Mouse (Mus musculus) left cerebral cortex, postnatal 10 days (tissue): ENCODE results near the gene Pnkp. TPM values are rescaled to one million over a fixed set of nuclear protein-coding genes. Genes with fewer than 3 reads are reported as not detected.

Experiments used
- DNase-seq, 2 experiments: peaks; one replicate each; pipeline ENCODE4 v3.0.0; 2021 to 2022; ENCODE audit warnings: low spot score in 2 of 2, mixed read lengths in 1 of 2; ENCODE audit errors: extremely low spot score in 1 of 2
- intact Hi-C: fragments of 180-260 bp; cut with DNase I; formaldehyde crosslinking; loops from one replicate; pipeline ENCODE4 v1.15.1; 2025
- total RNA-seq, 2 experiments: library from RNA; stranded (reverse); gene quantifications; 2 replicates each; pipeline ENCODE4 v1.2.3; 2021

Pnkp gene
- total RNA-seq, result 10 to 100 TPM; 28.1 to 31.1 TPM

DNA sequence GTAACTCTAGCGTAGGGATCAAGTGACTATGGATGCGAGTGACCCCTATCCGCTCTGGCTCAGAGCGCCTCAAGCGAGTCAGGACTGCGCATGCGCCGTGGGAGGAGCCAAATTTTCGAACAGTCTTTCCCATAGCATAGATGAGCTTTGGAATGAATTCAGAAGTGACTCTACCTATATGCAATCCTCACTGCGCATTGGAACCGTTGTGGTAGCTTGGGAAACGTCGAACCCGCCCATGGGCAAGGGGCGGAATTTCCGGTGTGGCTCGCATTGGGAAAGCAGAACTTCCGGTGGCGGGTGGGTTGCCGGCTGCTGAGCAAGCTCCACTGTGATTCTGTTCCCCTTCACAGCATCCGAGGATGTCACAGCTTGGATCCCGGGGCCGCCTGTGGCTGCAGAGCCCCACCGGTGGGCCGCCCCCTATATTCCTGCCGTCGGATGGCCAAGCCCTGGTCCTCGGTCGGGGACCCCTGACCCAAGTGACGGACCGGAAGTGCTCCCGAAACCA is at the start of gene Pnkp:
Pnkp (plus strand) TSS at position 98 of the 511 bp plus-strand sequence.
- intact Hi-C loops, result no loop called here
- DNase-seq, result peak; percentile 92

DNA sequence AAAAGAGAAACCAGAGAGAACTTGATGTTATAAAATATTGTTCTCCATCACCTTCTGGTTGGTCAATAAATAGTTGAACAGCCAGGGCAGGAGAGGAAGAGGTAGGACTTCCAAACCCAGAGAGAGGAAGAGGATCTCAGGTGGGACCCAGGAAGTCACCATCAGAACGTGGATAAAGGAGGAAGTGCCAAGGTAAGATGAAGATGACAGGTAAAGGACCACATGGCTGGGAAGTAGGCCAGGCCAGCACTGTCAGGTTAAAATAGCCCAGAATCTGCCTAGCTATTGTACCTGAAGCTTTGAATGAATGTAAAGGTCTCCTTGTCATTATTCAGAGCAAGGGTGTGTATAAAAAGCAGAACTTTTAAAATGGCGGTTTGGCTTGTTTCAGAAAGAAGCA is 48.0 kb upstream of the Pnkp start:
- no peak for DNase-seq
- intact Hi-C loops, result no loop called here

DNA sequence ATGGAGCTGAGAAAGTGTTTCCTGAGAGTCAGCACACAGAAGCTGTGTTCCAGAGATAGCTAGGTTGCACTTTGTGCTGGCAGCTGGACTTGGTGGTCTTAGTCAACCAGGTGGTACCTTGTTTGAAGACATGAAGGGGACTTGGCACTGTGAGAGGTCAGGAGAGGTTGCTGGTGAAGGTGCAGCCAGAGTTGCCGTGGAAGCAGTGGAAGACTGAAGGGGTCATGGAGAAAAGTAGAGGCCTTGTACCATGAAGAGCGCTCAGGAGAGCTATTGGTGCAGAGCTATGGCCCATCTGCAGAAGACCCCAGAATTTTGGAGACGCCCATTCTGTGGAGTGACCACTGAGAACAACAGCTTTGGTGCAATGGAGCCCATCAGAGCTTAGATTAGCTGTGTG is 47.5 kb upstream of the Pnkp start:
- intact Hi-C loops, result no loop called here
- DNase-seq, result no peak

DNA sequence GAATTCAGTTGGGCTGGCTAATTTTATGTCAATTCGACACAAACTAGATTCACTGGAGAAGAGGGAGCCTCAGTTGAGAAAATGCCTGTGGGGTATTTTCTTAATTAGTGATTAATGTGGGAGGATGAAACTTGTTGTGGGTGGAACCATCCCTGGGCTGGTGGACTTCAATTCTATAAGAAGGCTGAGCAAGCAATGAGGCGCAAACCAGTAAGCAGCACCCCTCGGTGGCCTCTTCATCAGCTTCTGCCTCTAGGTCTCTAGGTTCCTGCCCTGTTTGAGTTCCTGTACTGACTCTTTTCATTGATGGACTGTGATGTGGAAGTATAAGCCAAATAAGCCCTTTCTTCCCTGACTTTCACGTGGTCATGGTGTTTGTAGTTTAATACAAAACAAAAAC is 46.6 kb upstream of the Pnkp start:
- intact Hi-C loops, result no loop called here

DNA sequence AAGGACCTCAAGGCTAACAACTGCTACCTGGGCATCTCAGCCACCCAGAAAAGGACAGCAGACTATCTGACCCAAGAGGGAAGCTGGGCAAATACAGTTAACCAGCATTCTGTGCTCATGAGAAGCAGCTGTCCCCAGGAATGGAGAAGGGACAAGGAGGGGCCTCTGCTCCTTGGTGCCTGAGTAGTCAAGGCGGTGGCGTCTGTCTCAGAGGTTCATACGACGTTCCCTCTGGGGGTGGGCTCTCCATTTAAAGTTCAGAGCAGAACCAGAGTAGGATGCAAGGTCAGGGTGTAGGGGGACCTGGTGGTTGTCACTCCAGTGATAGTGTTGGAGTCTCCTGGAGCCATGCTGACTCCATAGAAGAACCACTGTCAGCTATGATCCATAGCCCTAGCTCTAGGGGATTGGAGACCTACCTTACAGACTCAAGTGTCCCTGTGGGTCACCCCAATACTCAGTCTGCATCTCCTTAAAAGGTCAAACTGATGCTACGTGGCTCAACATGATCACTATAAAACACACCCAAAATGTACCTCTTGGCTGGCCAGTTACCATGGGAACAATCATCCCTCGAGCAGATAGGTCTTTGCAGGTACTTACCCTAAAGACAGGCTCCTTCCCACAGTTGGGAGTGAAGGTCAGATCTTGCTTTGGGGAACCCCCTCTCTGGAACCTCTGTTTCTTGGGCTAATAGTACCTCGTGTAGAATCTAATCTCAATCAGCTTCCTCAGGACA is 46.0 kb upstream of the Pnkp start:
- peak in 1 of 2 experiments; percentile 14 for DNase-seq
- intact Hi-C loops, result no loop called here

More for the DNA sequence above, 46.6 kb upstream of the Pnkp start:
- DNase-seq, result peak in 1 of 2 experiments; percentile 3

DNA sequence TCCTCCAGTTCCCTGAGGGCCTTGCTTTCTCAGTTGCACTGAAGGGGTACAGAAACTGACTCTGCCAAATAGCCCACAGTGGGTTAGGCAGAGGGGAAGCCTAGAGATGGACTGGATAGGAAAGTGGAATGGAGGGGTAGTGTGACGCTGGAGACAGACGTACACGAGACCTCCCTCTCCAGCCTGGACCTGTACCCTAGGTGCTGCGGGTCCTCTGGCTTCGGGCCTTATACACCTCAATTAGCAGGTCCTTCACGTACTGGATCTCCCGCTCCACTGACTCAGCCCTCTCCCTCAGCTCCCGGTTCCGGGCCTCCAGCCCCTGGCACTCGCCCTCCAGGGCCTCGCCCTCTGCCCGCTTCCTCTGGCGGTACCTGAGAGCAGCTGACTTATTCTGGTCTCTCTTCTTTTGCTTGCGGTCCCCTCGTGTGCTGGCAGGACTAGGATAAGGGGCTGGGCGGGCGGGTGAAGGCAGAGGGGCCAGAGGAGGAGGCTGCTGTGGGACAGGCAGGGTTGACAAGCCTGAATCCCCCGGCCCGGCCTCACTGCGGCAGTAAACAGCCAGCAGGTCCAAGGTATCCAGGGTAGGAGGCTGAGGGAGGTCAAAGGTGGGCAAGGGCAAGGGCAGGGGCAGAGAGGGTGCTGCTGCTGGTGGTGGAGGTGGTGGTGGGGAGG is 44.2 kb upstream of the Pnkp start:
- intact Hi-C loops, result no loop called here

DNA sequence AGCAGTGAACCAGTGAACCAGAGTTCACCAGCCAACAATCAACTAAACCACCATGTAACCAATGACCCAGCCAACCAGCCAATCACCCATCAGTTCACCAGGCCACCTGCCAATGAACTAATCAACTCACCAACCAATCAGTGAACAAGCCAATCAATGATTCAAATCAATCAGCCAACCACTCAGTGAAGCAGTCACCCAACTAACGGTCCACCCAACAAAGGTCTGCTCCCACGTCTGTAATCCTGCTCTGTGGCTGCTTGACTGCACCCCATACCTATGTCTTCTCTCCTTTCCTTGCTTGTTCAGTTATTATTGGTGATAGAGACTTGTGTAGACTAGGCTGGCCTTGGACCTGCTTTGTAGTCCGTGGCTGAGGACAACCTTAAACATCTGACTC is 43.0 kb upstream of the Pnkp start:
- DNase-seq, result peak in 1 of 2 experiments; percentile 11
- intact Hi-C loops, result no loop called here

More for the DNA sequence above, 44.2 kb upstream of the Pnkp start:
- DNase-seq, result peak in 1 of 2 experiments; percentile 37

DNA sequence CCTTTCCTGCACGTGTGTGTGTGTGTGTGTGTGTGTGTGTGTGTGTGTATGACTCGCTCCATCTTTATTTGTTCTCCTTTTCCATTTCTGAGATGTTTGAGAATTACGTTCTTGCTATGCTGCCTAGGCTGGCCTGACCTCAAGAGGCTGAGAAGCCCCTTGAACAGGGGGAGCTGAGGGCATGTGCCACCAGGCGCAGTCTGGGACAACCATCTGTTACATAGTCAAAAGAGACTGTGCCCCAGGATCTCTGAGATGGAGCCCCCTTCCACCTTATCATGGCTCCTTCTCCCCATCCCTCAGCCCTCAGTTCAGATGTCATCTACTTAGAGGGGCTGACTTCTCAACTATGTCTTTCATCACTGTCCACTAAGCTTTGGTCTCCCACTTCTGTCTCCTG is 42.5 kb upstream of the Pnkp start:
- DNase-seq, result peak in 1 of 2 experiments; percentile 11
- intact Hi-C loops, result no loop called here

DNA sequence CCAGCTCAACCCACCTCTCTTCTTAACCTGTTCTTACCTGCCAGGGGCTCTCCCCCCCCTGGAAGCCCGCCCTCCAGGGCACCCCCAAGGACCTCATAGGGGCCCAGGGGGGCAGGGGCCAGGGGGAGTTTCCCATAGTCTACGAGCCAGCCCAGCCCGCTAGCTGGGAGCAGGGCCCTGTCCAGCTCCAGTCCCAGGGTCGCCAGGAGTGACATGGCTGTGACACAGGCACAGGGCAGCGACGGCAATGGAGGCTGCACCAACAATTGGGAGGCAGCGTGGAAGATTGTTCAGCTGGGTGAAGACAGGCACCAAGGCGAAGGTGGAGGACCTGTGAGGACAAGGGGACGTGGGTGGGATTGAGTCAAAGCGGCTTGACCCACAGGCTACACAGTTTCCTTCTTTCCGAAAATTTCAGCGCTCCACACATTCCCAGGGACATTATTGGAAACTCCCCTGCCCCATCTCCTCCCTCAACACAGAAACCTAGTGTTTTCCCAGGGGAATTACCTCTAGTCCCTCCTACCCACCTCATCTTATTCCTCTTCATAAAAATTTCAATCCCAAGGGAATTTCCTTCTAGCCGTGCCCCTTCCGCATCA is 41.9 kb upstream of the Pnkp start:
- DNase-seq, result peak in 1 of 2 experiments; percentile 49
- intact Hi-C loops, result no loop called here

DNA sequence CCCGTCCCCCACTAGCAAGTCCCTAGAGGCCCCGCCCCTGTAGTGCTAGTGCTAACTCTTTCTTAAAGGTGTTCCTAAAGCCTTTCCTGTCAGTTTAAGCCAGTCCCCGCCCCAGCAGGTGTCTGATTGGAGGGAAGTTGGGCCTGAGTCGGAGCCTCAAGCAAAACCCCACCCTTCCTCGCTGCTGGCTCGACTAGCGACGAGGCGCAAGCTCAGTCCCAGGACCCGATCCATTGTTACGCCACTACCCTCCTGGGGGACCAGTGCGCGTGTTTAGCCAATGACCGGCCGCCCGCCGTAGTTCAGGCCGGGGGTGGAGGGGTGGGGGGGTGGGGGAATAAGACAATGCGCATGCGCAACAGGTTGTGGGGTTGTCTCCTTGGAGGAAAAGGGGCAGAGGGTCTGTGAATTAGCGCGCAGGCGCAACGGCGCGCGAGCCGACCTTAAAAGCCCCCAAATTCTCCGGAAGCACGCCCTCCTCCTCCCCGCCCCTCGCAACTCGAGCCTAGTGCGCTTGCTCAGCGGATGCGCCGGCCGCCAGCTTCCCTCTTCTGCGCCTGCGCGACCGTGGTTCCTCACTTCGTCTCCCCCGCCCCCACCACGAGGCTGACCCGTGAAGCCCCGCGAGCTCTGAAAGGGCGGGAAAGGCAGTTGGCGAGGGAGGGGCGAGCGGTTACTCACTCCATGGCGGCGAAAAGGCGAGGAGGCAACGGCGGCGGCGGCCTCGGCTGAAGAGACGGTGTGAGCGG is 41.0 kb upstream of the Pnkp start, which contains the start of the genes Nup62 and Il4i1:
Nup62 (plus strand) TSS at position 368 of the 749 bp plus-strand sequence.
Il4i1 (plus strand) TSS at position 667 of the 749 bp plus-strand sequence.
- intact Hi-C loops, result loop anchor here (2.0 kb wide), 1 partner anchor 71 kb away; no protein-coding TSS in a partner anchor
- DNase-seq, result peak; percentile 98 to 100

DNA sequence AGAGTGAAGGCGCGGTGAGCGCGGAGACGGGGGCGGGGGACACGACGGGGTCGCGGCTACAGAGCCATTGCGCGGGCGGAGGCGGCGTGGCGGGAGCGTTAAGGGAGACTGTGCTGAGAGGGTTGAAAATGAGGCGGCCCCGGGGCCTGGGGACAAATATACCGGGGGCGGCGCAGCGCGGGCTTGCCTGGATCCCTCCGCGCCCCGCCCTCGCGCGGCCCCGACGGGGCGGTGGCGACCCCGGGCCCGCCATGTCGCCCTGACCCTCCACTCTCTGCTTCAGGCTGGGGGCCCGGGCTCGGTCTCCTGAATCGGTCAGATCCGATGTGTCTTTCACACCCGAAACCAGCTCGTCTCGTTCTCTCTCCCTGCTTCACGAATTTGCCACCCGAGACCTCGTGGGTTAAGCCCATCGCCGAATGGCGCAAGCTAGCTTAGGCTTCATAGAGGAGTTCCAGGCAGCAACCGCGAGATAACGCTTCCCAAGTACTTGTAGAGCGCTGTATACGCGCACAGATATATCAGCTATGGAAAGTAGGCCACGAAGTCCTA is 40.4 kb upstream of the Pnkp start, which contains the start of gene Atf5:
Atf5 (minus strand) TSS at position 189 of the 552 bp plus-strand sequence.
- intact Hi-C loops, result loop anchor here (2.0 kb wide), 1 partner anchor 72 kb away; no protein-coding TSS in a partner anchor

DNA sequence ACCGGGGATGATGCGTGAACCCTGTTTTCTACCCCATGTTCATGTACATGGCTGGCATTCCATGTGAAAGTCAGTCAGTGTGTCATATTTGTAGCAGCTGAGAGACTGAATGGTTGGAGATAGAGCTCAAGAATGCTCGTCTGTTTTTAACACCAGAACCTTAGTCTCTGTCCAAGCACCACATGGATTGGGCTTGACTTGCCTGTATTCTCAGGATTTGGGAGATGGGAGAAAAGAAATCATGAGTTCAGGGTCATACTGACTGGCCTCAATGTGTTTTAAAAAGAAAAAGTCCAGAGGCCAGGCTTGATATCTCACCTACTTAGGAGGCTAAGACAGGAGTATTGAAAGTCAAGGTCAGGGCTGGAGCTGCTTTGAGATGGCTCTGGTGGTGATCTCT is 39.5 kb upstream of the Pnkp start:
- DNase-seq, result peak in 1 of 2 experiments; percentile 7
- intact Hi-C loops, result loop anchor here (2.0 kb wide), 1 partner anchor 73 kb away; no protein-coding TSS in a partner anchor

More for the DNA sequence above, 40.4 kb upstream of the Pnkp start, which contains the start of gene Atf5:
- no peak for DNase-seq

DNA sequence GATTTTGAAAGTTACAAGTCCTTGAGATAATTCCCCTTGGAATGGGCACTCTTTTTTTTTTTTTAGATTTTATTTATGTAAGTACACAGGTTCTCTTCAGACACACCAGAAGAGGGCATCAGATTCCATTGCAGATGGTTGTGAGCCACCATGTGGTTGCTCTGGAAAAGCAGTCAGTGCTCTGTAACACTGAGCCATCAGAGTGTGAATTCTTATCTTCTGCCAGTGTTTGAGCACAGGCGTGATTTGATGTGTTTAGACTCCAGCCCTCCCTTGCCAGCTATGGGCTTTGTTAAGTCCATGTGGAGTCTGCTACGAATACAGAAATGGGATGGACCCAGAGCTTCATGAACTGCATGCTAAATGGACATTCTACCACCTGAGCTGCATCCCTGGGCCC is 38.8 kb upstream of the Pnkp start:
- intact Hi-C loops, result no loop called here
- peak in 1 of 2 experiments; percentile 20 for DNase-seq

DNA sequence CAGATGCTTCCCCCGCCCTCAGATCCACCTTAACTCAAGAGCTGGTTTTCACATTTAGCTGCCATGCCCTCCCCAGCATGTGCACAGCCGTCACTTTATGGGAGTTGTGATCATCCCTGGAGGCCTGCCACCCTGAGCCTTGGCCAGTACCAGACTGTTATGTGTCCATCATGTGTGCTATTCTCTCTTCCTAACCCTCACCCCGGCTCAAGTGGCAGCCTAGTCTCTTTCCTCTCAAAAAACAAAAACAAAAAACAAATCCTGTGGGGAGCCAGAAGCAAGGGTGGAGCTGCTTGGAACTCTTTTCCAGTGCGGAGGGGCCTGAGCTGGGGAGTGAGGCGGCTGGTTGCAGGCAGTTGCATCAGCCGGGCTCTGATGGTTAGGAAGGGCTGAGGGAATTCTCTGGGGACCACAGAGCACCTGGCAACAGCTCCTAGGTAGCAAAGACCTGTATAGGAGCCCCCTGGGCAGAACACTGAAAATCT is 38.1 kb upstream of the Pnkp start:
- peak in 1 of 2 experiments; percentile 69 for DNase-seq
- intact Hi-C loops, result no loop called here

DNA sequence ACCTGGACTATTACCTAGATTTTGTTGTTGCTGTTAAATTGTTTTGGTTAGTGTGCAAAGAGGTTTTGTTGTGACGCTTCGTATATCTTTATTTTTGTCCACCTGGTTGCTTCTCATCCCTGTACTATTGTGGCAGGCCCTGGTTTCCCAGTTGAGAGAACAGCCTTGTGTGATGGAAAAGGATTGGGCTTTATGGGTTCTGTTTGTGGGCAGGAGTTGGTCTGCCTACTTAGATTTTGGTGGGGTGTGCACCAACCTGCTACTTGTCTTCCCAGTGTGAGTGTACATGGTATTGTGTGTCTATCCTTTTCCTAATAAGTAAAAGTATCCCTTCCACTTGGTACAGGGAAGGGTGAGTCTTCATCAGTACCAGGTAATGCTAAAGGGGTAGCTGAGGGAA is 37.5 kb upstream of the Pnkp start:
- intact Hi-C loops, result no loop called here

DNA sequence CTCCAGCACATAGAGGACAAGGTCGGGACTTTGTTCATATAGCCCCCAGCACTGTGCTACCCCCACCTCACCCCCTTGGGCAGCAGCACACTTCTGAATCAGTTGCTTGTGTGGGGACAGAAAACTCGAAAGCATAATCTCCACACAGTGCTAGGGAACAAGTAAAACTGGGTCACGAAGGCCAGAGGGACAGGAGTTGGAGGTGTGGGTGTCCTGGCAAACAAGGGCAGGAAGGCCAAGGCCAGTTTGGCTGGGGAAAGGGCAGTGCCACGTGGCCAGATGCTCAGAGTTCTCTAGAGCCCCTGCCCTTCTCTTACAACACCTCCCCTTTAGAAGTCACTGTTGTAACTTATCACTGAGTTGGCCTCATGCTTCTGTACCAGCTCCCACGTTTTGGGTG is 37.1 kb upstream of the Pnkp start:
- DNase-seq, result peak in 1 of 2 experiments; percentile 18
- intact Hi-C loops, result no loop called here

More for the DNA sequence above, 37.5 kb upstream of the Pnkp start:
- DNase-seq, result peak in 1 of 2 experiments; percentile 4

DNA sequence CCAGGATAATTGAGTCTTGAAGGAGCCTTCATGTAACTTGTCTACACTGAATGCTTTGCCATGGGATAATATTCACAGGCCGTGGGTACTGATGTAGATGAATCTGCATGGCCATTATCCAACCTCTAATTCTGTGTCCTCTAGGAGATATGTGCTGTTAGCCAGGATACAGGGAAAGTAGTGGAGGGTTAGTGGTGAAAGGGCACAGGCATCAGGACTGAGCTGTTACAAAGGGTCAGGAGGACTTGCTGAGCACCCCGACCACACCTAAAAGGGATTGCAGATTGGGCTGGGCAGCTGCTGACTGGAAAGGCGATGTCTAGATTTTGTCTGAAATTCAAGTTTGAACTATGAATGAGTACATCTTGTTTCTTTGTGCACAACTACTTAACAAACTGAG is 36.4 kb upstream of the Pnkp start:
- intact Hi-C loops, result no loop called here
- DNase-seq, result peak in 1 of 2 experiments; percentile 2
